Mouse (Mus musculus) liver, adult 2 months (tissue): ENCODE data around the gene Proser3.

Experiments
- CTCF ChIP-seq: fragments of 200-500 bp; IDR thresholded peaks from 2 replicates; pipeline ENCODE4 v1.5.1; 2011; ENCODE audit warnings: low read depth, low read length, control low read depth
- POLR2A ChIP-seq: fragments of 200-500 bp; IDR thresholded peaks from 2 replicates; pipeline ENCODE4 v1.6.1; 2011; ENCODE audit warnings: low read length, control low read depth; ENCODE audit not compliant: insufficient read depth; ENCODE audit errors: extremely low read depth

- TF ChIP-seq CTCF (no peak), POLR2A (no peak)
These were observed 40.8 kb upstream of the Proser3 start for GRCm38 (mm10) chr7:30592772-30593423.
